ENCODE assay signal across 8 mouse cellular contexts in genomic region chr6:4746696-4747439, GRCm38 (mm10). TPM values are rescaled to one million over a fixed set of nuclear protein-coding genes. Genes with fewer than 3 reads are reported as not detected.
DNase-seq lines count a peak whose midpoint lies in the region; ATAC-seq lines count a peak whose summit lies in the region.

Sgce (minus strand) TSS chr6:4747207.
Peg10 (plus strand) TSS chr6:4747306.

- H3K4me2 ChIP-seq in intestine, embryonic 16.5 days (ENCODE audit: low read depth, low read length), result peak within 1 kb of the TSS; percentile 65

- H3K36me3 ChIP-seq in intestine, embryonic 16.5 days (ENCODE audit: control insufficient read depth, insufficient read depth, low read length), result no peaks in the 10 kb centered on the region

- peaks cover 20% of the 10 kb centered on the region for H3K9me3 ChIP-seq in intestine, embryonic 16.5 days (ENCODE audit: control insufficient read depth, low read length)

- no peaks in the 10 kb centered on the region for H3K27me3 ChIP-seq in intestine, embryonic 16.5 days (replicated peaks; ENCODE audit: control insufficient read depth, insufficient read depth, low read length)

- peak within 1 kb of the TSS; percentile 49 for H3K27ac ChIP-seq in intestine, embryonic 16.5 days (ENCODE audit: low read length)

- WGBS in intestine, embryonic 16.5 days, result 52% methylated on average over 37 of the region's 38 CpGs

- no peaks in the 10 kb centered on the region for H3K4me1 ChIP-seq in intestine, embryonic 16.5 days (ENCODE audit: control insufficient read depth, insufficient read depth, low read length)

- peak within 1 kb of the TSS; percentile 75 for H3K9ac ChIP-seq in intestine, embryonic 16.5 days (ENCODE audit: low read depth, low read length)

- peak; percentile 65 for DNase-seq in adrenal gland, adult 8-10 months
- DNase-seq in embryo, embryonic 11 days, result peak; percentile 88
- DNase-seq in gastrocnemius, postnatal 4 days (ENCODE audit: low spot score in 2 of 2), result peak; percentile 81 to 86
- peak; percentile 60 to 65 for DNase-seq in left cerebral cortex, postnatal 36 days (ENCODE audit: low spot score in 2 of 2)
- peak; percentile 85 for DNase-seq in mesoderm, embryonic 11.5 days (ENCODE audit: low read depth, low spot score)
- peak; percentile 81 for DNase-seq in right cerebral cortex, postnatal 14 days
- peak; percentile 75 to 85 for DNase-seq in urinary bladder, postnatal 4 days (ENCODE audit: low spot score in 2 of 2)

- intact Hi-C loops in left cerebral cortex, postnatal 36 days (cut with DNase I), result loop anchor here (2.0 to 10.0 kb wide), 4 partner anchors 145 to 638 kb away; partner anchors contain the start of genes Asb4, Casd1 and Ppp1r9a

- peak; percentile 43 for ATAC-seq in intestine, embryonic 16.5 days

- H3K4me3 ChIP-seq in intestine, embryonic 16.5 days (ENCODE audit: low read length), result peak within 1 kb of the TSS; percentile 51

RNA-seq across cellular contexts. Expression of gene Sgce, which starts in this region (rescaled TPM):
- 10 to 100 TPM; 67.4 to 94.6 (median 82.5) TPM for total RNA-seq in adrenal gland, adult 8-10 months (2022)
- 10 to 100 TPM; 69.7 to 73.5 TPM for total RNA-seq in gastrocnemius, postnatal 4 days (2021)
- polyA plus RNA-seq in intestine, embryonic 16.5 days (2015; fragmentation: Nextera tagmentation; extraction: Ambion mirVana), result 38.8 and 40.6 TPM in 2 replicates
- 10 to 100 TPM; 30.0 to 34.7 TPM for total RNA-seq in left cerebral cortex, postnatal 36 days (2021)

RNA-seq across cellular contexts. Expression of gene Peg10, which starts in this region (rescaled TPM):
- total RNA-seq in adrenal gland, adult 8-10 months (2022), result 100 to 1,000 TPM; 229 to 471 (median 312) TPM
- 100 to 1,000 TPM; 136 to 193 TPM for total RNA-seq in gastrocnemius, postnatal 4 days (2021)
- 1.6 and 1.7 TPM in 2 replicates for polyA plus RNA-seq in intestine, embryonic 16.5 days (2015; fragmentation: Nextera tagmentation; extraction: Ambion mirVana)
- 10 to 100 TPM in 1 of 2 experiments, 1 to 10 TPM in 1; 9.2 to 14.7 TPM for total RNA-seq in left cerebral cortex, postnatal 36 days (2021)

Comparison
In these comparisons a context has a peak if more than half of its experiments do, and no peak if none do; other contexts are left out.
1. Peak in every context shown above with its lines: DNase-seq, ATAC-seq, H3K4me3 ChIP-seq and H3K27ac ChIP-seq.
2. RNA of gene Peg10 (total RNA-seq): 229 to 471 TPM in adrenal gland, adult 8-10 months and 136 to 193 TPM in gastrocnemius, postnatal 4 days; 9.2 to 14.7 TPM in left cerebral cortex, postnatal 36 days; every median in the first group is over 4 times any median in the second.